Mouse (Mus musculus) right cerebral cortex, postnatal 14 days (tissue): ENCODE results near the gene Atxn10.

Source experiments
- DNase-seq: peaks from one replicate; pipeline ENCODE4 v3.0.0; 2022

Atxn10 gene

DNA sequence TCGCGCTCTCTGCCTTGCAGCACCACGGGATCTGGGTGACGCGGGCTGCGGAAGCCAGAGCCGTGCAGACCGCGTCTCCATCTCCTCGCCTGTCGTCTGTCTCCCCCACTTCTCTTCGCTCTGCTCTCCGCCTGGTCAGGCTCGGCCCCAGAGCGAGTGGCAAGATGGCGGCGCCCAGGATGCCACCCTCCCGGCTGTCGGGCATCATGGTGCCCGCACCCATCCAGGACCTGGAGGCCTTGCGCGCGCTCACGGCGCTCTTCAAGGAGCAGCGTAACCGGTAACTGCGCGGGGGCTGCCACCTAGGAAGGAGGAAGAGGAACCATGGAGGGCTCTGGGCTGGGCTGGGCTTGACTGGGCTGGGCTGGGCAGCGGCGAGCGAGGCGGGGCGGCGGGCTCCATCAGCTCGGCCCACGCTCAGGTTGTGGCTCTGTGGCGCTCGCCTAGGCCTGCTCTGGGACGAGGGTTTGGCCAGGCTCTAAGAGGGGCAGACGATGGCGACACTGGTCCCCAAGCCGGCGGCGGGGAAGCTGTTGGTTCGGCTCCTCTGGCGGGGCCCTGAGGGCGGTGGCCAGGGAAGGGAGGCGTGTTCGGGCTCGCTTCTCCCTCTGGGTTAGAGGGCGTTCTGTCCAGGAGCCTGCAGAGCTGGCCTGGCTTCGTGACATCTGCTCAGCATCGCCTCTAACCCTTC, 401 bp downstream of the Atxn10 start:
- peak; percentile 83 for DNase-seq

DNA sequence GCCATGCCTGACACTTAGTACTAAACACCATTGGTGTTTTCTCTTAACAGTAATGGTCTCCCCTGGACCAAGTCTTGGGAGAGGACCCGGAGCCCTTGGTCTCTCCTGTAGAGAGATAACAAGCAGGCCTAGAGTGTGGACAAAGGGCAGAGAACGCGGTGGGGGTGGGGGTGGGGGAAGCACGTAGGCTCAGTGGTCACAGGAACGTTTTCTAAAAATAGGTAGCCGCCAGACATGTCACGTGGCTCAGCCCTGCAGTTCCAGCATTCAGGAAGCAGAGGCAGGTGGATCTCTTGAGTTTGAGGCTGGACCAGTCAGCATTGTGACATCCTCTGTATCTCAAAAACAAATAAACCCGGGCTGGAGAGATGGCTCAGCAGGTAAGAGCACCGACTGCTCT, 1.2 kb downstream of the Atxn10 start:
- DNase-seq = no peak

DNA sequence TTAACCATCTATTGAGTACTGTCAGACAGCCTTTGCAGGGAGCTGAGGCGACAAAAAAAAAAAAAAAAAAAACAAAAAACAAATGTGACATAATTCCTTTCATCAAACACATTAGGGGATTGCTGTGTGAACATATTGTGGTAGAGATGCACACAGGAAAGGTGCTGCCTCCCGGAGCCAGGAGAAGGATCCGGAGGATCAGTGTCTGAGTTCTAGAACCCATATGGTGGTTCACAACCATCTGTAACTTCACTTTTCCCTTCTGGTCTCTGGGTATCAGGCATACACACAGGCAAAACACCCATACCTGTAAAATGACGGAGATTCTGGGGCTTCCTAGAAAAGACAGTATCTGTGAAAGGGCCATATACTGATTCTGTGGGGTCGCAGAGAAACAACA, 1.9 kb downstream of the Atxn10 start:
- DNase-seq = no peak

DNA sequence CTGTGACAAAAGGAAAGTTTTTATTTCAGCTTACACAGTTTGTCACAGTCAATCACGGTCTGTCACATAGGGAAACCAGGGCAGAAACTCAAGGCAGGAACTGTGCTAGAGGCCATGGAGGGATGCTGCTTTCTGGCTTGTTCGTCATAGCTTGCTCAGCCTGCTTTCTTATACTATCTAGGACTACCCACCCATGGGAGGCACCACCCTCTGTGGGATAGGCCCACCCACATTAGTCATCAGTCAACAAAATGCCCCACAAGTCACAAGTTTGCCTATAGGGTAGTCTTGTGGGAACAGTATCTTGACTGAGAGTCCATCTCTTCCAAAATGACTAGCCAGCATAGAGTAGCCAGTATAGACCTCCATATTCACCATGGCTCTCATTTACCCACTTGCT, 6.2 kb downstream of the Atxn10 start:
- DNase-seq = no peak

DNA sequence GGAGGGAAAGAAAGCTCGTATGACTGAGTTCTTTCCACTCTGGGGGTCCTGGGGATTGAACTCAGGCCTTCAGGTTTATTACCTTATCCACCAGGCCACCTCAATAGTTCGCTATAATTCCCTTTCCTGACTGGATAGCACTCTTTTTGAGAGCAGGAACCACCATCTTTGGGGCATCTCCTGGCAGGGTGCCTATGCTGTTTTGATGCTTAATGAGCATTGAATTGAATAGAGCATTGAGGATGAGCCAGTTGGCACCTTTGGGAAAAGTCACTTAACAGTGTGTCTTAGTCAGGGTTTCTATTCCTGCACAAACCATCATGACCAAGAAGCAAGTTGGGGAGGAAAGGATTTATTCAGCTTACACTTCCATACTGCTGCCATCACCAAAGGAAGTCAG, 8.6 kb downstream of the Atxn10 start:
- DNase-seq = no peak

DNA sequence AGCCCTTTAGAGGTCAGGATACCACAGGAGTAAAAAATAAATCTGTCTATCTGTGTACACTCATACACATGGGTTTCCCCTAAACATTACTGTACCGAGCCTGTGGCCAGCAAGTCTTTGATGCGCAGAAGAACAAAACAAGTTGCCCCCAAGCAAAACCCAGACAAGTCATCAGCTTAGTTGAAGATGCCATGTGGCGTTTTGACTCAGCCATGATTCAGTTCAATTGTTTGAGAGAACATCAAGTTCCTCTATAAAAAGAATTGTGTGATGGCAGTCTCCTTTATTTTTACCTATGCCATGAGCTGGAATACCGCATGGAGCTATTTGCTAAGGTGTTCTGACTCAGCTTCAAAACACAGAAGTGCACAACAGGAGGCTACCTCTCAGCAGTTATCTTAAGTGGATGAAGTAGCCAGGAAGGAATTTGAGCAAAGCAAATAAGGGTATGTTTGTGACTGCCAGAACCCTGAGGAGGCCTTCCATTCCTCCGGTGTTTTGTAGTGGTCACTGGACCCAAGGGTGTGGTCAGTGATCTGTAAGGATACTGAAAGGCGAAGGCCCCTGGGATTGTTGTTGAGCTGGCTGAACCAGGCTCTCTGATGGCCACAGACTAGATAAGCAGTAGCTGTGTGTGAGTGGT, 11.1 kb downstream of the Atxn10 start:
- DNase-seq = no peak

DNA sequence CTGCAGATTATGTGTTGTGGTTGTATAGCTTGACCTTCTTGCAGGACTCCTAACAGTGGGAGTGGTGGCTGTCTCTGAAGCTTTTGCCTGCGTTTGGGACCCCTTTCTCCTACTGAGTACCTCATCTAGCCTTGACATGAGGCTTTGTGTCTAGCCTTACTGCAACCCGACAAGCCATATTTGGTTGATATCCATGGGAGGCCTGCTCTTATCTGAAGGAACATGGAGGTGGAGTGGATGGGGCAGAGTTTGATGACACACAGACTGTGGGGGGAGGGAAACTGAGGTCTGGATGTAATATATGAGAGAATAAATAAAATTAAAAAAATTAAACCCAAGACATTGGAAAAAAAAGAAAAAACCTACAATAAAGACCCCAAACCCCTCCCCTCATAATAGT, 14.1 kb downstream of the Atxn10 start:
- no peak for DNase-seq

DNA sequence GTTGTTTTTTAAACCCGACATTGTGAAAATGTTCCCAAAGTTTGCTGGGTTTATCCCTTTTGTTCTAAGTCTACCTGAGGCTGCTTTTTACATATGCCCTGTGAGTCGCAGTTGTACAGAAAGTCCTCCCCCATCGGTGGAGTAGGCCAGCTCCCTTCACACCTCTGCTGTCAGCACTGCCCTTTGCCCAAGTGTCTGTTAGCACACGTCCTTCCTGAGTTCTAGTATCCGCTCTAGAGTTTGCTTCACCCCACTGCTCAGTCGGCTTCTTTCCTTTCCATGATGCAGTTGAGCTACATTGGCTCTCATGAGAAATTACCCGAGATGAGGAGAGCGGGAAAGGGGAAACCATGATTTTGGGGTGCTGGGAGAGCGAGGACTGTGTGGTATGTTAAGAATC, 18.0 kb downstream of the Atxn10 start:
- no peak for DNase-seq

DNA sequence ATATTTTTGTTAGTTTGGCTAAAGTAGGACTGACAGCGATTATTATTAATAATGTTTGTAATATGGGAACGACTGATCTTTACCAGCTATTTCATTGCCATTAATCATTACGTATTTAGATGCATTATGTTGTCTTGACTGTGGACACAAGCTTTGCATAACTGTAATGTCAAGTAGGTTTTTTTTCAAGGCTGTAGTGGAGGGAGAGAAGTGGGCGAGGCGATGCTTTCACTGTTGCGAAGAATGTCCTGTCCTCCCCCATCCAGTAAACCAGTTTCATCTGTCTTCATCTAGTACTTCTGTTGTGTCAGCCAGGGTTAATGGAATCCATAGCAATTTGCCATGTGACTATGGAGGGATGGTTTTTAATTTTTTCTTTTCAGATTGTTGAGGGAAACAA, 20.1 kb downstream of the Atxn10 start:
- no peak for DNase-seq

DNA sequence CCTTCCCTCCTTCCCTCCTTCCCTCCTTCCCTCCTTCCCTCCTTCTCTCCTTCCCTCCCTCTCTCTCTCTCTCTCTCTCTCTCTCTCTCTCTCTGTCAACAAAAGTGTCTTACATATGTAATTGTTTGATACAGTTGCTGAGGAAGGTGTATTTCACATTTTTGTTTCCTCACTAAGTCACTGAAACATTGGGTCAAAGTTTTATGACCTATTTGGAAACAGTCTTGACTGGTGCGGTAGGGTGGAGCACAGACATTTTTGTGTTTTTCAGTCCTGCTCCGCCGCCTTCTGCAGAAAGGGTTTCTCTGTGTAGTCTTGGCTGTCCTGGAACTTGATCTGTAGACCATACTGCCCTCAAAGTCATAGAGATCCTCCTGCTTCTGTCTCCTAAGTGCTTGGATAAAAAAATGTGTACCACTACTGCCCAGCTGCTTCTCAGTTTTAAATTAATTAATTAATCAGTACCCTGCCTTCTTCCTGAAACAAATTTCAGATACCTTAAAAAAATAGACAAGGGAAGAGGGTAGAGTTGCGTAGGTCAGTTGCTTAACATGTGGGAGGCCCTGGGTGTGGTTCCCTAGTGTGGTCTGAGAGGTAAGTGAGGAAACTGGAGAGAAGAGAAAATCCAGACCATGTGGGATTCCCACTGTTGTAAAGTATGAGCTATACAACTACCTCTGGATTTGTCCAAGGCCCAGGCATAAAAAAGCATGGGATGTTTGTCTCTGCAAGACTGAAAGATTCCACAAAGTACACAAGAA, 21.6 kb downstream of the Atxn10 start:
- DNase-seq = no peak

DNA sequence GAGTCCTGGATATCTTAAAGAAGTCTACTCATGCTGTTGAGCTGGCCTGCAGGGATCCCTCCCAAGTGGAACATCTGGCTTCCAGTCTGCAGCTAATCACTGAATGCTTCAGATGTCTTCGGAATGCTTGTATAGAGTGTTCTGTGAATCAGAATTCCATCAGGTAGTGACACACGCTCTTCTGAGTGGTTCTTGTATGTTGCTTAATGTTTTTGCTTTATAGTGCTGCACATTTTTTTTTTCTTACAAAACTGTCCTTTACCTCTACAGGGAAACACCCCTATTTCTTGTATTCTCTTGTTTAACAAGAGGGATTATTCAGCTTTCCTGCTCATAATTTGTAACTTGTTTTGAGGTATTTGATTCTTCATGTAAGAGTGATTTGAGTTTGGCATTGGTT, 23.4 kb downstream of the Atxn10 start:
- no peak for DNase-seq

DNA sequence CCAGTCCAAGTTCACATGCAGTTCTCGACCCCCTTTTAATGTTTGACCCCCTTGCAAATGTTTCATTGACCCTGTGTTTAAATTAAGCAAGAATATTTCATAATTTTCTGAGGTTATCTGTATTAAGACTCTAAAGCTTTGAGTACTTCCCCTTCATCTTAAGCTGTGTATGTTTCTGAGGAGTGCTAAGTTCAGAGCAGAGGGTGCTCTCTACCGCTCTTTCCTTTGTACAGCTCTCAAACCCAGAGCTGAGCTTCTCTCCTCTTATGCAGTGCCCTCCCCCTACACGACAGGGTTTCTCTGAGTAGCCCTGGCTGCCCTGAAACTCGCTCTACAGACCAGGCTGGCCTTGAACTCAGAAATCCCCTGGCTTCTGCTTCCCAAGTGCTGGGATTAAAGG, 23.9 kb downstream of the Atxn10 start:
- DNase-seq = no peak

DNA sequence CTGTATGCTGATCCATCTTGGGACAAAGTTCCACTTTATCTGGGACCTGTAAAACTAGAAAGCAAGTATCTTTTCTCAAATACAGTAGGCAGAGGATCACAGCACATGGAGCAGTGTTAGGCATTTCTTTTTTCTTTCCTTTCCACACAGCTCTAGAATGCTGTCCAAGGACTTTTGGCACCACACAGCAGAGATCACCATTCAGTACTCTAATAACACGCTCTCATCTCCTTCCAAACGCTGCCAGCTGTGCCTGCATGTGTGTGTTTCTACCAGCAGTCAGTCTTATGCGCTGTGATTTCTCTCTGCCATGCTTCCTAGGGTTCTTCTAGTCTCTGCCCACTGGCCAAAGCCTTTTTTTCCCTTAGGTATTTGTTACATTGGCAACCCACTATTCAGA, 28.3 kb downstream of the Atxn10 start:
- no peak for DNase-seq

DNA sequence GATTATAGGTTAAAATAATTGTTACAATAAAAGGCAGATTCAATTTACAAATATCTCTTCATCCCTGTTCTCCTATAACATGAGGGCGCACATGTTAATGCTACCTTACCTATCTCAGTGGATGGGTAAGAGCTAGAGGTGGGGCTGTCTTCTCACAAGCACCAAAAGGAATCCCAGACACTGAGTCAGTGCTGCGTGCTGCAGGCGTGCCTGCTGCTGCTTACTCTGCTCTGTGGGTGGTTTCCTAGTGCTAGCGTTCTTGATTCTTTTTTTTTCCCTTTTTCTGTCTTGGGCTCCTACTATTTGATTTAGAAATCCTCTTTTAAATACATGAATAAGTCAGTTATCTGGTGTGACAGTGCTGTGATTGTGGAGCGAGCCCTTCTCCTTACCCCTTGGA, 30.9 kb downstream of the Atxn10 start:
- DNase-seq = no peak

DNA sequence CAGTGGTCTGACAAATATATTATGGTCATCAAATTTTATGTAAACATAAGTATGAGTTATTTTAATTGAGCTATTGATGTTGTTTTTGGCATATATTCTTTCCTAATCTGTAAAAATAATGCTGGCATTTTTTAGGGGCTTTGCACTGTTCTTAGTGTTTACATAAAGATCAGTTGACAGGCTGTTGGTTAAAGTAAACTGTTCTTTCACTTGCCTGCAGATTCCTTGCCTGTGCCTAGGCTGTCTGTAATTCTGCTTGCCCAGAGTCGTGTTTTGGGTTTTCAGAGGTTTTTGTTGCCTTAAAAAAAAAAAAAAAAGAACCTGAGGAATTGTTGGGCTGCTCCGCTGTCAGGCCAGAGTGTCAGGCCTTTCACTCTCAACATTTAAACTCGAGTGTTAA, 33.7 kb downstream of the Atxn10 start:
- DNase-seq = no peak

DNA sequence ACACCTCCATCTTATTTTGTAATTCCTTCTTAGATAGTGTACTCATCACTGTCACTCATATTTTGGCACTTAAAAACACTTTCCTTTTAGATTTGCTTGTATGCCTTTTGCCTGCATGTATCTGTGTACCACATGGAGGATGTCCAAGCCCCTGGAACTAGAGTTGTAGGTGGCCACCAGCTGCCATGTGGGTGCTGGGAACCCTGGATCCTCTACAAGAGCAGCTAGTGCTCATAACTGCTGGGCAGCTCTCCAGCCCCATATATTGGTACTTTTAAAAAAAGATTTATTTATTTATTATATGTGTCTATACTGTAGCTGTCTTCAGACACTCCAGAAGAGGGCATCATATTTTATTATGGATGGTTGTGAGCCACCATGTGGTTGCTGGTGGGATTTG, 37.1 kb downstream of the Atxn10 start:
- no peak for DNase-seq

DNA sequence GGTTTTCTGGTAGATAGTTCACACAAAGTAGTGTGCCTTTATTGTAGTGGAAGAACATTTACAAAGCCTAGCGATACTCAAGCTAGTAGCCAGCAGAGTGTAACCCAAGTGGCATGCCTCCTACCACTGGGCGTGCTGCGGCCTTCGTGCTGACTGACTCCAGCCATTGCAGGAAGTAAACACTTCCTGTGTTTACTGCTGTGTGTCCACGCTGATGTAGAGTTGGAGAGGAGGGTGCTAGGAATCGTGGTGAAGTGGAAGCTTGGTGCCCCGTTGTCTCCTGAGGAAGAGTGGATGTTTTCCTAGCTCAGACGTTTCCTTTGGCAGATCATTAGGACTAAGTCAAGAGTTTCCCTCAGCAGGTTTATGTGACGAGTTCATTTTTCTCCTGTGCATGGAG, 47.4 kb downstream of the Atxn10 start:
- no peak for DNase-seq

DNA sequence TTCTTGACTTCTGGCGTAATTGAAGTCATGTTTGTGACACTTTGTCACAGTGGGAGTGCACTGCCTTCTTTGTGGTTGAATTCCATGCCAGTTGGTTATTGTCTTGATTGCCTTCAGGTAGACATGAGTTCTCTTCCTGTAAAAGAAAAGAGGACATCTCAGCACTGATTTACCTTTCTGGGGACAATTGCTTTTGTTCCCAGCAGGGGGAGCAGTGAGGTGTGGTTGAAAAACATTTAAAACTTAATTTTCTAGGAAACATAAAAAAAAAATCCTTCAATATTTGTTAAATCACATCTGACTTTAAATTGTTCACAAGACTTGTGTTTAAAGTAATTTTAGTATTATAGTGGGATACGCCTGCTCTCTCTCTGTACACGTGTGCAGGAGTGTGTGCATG, 52.7 kb downstream of the Atxn10 start:
- no peak for DNase-seq

DNA sequence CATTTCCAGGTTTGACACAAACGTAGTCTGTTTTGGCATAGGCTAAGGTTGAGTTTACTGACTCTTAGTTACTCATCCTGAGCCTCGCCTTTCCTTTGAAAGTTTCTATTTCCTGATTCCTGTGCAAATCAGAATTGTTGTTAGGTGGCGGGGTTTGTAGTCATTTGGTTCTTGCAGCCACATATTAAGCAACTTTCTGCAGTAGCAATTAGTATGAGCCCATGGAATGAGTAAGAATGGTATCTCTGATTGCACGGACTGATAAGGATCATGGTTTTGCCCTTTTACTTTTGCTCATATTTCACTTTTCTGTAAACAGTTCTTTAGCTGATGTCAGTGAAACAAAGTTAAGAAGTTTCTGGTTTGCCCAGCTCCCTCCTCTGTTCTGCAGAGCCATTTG, 53.9 kb downstream of the Atxn10 start:
- no peak for DNase-seq

DNA sequence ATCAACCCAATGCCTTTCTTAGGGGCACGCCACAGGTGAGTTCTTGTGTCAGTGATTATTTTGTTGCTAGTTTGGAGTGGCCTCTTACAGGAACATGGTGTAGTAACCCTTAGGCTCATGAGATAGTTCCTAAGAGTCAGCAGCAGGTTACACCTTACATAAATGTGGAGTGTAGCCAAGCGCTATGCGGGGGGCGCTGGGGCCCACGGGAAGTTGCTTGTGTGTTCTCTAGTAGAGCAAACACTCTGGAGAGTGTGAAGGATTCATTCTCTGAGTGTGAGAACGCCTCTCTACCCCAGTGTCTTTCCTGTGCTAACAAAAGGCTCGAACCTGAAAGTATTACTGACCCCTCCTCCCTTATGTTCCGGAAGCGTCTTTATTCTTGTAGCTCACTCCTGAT, 59.3 kb downstream of the Atxn10 start:
- DNase-seq = no peak

DNA sequence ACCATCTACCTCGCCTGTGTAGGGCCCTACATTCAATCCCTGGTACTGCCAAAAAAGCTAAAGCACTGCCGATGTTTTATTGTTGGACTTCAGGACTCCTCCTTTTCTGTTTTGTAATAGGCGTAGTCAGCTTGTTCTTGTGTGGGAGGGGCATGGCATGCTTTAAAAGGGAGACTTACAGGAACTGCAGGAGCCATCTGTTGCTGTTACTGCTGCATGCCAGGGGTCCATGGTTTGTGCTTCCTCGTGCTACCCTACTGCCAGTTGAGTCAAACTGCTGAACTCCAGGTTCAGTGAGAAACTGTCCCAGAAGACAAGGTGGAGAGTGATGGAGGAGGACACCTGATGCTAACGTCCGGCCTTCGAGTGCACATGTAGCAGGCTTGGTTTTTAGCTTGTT, 65.9 kb downstream of the Atxn10 start:
- DNase-seq = no peak

DNA sequence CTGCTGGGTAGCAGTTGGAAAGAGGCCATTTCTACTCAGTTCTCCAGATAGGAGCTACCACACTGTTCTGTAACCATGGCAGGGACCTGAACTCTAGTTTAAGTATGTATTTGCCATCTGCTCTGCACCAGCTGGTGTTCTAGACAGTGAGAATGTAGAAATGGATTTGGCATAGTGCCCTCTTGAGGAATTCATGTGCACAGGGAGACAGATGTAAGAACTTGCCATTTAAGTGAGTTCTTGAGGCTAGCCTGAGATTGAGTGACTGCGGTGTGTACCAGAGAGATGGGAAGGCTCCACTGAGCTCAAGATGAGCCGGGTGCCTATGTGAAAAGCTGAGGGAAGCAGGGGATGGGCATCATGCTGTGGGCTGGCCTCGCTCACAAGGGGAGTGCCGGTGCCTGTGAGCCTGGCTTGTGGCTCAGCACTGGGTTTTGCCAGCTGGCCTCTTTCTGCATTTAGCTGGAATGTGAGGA, 67.2 kb downstream of the Atxn10 start:
- DNase-seq = peak; percentile 43

DNA sequence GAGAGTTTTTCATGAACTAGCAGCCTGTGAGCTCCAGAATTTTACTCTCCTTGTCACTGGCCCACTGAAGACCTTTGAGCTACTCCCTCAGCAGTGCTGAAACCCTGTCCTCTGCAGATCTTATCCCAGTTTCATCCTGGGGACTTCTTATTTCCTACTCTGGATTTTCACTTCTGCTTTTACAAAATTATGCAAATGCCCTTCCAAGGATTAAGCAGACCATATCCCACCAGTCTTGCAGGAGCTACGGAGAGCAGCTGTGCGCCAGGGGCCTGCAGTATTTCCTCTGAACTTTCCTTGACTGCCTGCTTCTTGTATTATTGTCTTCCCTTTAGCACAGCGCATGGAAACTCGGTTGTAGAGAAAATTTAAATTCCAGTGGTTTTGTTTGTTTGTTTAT, 68.7 kb downstream of the Atxn10 start:
- no peak for DNase-seq

DNA sequence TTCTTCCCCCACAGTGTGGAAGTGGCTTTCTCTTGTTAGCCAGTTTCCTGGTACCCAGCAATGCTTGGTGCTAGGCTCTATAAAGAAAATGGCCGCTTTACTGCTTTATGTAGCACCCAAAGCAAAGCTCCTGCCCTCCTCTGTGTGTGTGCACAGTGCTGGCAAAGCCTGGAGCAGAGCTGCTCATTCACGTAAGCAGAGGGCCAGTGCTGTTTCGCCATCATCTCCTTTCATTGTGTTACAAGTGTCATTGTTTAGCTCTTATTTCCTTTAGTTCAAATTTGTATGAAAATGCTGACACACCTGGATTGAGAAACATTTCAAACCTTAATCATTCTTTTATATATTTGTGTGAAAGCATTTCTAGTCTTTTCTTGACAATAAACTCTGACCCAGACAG, 69.5 kb downstream of the Atxn10 start:
- no peak for DNase-seq
